Mouse (Mus musculus) natural killer cell, adult 2 months (primary cell): ENCODE data around the gene Kcnh7.
"Not testable (repeated sequence)": the region's sequence is repeated elsewhere in the genome, so short reads cannot be mapped to it uniquely, and the experiment has no call there.

Source experiments
- DNase-seq, 2 experiments: peaks; one replicate each; pipeline ENCODE4 v3.0.0; 2022; ENCODE audit warnings: low spot score in 2 of 2

Kcnh7 gene

DNA sequence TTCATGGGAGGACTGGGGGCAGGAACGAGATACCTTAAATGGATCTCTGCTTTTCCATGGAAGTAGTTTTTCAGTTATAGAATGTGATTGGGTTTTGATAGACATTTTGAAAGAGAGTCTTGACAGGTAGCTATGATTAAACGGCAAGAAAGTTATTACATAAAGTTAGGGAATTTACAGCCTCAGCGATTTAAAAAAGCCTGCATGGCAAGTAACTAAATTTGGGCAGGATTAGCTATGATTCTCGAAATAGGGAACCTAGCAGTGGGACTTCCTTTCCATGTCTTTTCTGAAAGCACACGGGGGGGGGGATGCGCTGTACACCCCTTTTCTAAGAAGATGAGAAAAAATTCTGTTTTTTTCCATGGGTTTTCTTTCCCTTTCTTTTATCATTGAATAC is 466.8 kb downstream of the Kcnh7 start:
- DNase-seq, result no peak

DNA sequence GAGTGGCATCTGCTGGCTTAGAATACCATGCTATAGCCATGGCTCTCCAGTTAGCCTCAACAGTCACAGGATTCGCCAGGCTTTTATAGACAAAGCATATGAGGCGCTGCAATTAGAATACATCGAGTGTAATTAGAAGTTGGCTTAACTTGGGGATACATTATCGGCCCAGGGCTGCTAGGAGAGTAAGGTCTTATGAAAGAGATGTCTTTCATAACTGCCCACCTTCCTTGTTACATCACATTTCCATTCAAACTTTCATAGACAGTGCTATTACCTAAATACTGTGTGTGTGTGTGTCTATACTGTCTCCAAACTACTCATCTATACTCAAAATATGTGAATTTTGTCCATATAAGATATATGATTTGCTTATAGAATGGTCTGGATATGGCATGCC is 468.8 kb downstream of the Kcnh7 start:
- DNase-seq, result no peak

DNA sequence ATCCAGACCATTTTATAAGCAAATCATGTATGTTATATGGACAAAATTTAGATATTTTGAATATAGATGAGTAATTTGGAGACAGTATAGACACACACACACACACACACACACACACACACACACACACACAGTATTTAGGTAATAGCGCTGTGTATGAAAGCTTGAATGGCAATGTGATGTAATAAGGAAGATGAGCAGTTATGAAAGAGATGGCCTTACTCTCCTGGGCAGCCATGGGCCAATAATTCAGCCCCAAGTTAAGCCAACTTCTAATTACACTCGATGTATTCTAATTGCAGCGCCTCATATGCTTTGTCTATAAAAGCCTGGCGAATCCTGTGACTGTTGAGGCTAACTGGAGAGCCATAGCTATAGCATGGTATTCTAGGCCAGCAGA is 469.7 kb downstream of the Kcnh7 start:
- DNase-seq, result not testable (repeated sequence)

DNA sequence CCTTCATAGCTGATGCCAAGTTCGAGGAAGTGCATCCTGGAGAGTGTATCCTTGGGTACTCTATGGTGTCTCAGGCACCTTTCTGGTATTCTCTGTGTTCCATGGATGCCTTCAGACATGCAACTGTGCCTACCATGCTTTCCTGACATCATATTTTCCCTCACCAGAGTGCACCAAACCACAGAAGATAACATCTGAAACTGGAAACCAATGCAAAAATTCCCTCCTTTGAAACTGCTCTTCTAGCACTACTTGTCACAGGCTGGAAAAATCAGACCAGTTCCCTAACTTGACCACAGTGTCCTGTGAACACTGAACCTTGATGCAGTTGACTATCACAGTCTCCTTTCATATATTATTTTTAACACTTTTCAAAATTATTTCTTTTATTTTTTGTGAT is 474.5 kb downstream of the Kcnh7 start:
- no peak for DNase-seq

DNA sequence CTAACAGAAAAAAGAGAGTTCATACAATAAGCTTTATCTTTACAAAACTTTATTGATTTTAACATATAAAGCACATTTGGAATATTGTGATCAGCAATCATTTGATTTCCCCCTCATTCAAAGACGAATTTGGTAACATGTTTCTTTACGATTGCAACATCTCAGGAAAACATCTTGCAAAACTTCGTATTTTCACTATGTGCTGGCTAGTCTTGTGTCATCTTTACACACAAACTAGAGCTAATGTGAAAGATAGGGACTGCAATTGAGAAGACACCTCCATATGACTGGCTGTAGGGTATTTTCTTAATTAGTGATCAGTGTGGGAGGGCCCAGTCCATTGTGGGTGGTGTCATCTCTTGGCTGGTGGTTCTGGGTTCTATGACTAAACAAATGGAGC is 477.8 kb downstream of the Kcnh7 start:
- no peak for DNase-seq

DNA sequence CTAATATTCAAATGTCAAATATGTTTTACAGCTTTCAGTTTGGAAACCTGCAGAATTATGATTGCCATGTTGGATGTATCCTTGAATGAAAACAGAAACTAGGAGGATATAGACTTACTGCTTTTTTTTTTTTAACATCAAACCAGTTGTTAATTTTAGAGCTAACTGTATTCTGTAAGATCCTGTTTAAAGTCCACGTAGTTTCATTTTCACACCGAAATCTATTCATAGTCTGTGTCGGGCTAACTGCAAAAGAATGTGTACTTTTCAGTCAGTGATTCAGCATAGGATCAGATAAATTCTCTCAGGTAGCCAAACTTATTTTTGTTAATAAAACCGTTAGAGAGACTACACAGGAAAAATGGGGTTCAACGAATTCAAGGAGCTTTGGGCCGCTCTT is 498.2 kb downstream of the Kcnh7 start:
- DNase-seq, result no peak

DNA sequence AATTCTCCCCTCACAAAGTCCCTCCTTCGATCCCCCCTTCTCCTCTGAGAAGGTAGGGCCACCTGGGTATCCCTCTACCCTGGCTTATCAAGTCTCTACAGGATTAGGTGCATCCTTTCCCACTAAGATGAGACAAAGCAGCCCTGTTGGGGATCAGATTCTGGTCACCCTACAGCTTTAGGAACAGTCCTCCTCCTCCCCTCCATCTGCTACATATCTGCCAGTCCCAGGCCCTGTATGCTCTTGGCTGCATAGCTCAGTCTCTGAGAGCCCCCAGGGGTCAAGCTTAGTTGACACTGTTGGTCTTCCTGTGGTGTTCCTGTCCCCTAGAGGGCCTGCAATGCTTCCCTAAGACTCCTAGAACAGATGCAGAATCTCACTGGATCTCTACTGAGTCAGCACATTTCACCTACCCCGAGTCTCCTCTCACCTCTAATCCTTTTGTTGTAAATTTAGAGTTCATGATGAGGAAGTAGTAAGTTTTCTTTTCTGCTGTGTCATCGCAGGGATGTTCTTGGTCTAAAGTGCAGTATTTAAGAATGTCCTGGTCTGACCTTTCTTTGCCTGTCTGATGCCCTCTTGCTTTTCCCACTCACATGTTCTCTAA is 499.0 kb downstream of the Kcnh7 start:
- DNase-seq, result no peak

DNA sequence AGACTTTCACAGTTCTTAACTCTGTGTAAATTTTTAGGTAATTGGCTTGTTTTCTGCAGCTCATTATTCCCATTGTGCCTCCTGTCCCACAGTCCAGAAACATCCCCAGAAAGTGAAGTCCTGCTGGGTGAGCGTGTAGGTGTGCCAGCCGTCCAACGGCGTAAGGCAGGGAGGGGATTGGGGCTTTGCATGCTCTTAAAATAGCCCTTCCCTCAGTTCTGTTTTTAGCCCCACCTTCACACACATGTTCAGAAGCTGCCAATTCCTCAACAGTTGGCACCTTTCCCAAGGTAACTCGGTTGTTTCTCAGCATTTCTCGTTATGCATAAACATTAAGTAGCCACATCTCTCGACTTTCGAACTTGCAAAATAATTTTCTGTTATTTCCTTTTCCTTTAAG is 502.4 kb downstream of the Kcnh7 start:
- no peak for DNase-seq

DNA sequence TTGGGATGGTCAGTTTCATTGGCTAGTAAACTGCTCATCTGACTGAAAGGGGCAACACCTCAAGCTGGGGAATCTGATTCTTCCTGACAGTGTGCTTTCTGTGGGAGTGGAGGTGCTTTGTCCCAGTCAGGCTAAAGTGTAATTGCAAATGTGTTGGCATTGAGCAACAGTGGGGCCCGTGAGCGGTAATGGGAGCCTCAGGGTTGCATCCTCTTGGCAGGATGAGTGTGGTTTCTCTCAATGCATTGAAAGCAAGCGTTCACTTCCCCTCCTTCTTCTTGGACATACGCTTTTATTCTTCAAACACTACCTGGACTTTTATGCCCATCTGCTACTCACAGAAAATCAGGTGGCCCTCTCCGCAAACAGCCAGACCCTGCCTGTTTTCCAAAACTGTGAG is 511.3 kb downstream of the Kcnh7 start:
- no peak for DNase-seq

DNA sequence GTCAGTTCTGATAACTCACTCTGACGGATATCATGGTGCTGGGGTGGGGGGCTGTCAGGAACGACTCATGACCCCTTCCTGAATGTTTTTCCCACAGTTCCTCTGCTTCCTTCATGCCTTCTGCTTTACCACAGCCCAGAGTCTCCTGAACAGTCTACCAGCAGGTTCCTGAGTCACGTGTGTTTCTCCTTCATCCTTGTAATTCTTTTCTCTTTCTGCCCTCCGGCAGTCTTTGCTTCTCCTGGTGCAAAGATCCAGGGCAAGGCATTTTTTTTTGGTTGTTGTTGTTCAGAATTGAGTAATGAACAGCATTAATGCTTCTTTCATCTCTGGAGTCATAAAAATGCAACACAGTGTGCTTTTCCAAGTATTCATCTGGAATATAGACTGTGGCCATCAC is 513.3 kb downstream of the Kcnh7 start:
- no peak for DNase-seq

DNA sequence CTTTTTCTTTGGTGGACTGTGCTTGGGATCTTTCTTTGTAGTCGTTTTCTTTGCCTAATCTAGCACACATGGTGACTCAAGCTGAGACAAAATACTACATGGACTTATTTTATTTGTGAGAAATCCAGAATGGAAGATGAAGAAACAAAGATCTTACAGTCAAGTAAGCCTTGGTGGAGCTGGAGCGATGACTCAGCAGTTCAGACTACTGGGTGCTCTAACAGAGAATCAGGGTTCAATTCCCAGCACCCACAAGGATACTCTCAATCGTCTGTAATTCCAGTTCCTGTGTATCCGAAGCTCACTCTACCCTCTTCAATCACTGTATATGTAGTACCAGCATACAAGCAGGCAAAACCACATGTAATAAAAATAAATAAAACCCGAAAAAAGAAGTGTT is 513.8 kb downstream of the Kcnh7 start:
- DNase-seq, result no peak

DNA sequence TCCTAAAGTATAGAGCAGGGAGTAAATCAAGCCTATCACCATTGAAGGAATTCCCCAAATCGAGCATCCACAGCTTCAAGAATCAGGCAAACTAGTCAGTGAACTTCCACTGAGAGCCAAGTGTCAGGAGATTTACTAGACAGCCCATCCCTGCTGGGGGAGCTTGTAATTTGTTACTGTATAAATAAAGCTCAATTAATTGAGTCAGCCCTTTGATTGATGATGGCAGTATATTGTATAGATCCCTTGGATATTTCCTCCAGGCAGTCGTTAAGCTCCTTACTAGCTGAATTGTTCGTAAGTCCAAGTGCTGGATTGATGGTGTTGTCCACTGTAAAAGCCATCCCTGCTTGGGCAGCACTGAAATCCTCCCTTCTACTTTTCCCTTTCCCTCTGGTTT is 514.2 kb downstream of the Kcnh7 start:
- DNase-seq, result no peak

DNA sequence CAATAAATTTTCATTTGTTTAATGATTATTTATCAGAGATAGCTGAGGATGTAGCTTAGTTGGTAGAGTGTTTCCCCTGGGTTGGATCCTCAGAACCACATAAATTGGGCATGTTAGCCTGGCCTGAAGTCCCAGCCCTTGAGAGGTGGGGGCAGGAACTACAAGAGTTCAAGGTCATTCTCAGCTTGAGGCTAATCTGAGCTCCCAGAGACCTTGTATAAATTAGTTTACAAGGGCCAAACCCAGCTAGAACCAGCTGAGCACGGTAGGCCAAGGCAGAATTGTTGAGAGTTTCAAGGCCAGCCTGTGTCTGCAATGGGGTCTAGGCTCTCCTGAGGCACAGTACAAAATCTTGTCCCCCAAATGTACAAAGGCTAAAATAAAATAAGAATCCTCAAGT is 518.6 kb downstream of the Kcnh7 start:
- no peak for DNase-seq

DNA sequence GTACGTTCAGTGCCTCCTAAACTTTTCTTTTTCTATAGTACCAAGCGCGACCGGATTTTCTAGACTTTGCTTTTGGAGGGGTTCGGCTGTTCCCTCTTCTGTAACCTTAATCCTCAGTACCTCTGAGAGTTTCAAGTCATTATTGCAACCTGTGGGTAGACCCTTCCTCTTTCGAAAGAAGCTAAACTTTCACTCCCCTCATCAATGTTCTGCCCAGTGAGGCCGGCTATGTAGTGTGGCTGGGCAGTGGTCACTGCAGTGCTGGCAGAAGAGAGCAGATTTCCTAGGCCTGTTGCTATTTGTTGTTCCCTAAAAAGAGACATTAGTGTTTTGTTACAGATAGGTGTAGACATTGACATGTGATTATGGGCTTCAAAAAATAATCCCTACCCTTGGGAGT is 519.2 kb downstream of the Kcnh7 start:
- DNase-seq, result no peak

DNA sequence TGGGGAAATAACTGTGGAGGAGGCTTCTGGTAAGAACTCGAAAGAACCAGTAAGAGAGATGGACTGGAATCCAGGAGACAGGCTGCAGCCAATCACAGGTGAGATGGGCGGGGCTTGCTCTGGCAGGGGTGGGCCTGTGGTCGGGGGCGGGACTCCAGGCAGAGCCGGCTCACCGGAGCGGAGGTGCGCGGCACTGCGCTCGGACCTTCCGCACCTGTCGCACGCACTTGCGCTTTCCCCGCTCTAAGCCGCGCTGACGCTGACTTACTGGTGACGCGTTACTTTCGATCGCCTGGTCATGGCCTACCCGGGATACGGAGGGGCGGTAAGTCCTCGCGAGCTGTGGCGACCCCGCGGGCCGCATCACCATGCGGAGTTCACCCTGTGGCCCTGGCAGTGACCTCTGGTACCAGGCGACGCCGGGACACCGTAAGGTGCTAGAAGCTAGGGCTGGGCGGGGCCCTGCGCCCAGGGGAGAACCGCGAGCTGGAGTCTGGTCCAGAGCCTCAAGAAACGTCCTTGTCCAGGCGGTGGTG is 519.9 kb downstream of the Kcnh7 start, which contains the start of gene Gca:
Gene Gca, plus strand, starts transcription at position 151 of the 536 bp plus-strand sequence.
- DNase-seq, result peak; percentile 67 to 73

DNA sequence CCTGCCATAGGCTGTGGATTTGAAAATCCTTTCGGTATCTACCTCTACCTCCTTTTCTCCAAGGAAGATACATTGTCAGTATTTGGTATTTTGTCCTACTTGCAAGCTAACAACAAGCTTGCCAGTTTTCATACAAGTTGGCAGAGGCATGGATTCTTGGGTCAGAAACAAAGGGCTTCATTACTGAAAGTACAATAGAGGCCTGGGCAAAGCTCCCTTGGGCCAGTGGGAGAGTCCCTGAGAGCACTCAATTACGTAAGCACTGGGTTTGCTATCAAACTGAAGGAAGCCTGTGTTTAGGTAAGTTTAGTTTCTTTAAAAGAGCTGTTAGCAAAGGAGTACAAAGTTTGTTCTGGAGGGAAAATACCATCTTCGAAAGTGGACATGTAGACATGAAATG is 521.5 kb downstream of the Kcnh7 start:
- DNase-seq, result no peak

DNA sequence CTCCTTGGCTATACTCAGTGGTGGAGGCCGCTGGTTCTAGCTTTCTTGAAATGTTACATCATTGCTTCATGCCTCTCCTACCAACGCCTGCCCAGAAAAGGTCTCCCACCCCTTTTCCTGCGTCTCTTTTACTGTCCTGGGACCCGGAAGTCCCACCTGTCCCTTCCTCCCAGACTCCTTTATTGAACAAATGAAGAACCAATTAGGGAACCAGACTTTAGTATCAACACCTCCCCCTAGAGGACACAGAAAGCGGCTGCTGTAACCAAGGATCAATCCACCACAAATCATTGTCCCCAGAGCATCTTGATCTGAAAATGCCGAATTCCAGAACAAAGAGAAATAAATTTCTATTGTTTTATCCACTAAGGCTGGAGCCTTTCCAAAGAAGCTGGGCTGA is 523.5 kb downstream of the Kcnh7 start:
- no peak for DNase-seq

DNA sequence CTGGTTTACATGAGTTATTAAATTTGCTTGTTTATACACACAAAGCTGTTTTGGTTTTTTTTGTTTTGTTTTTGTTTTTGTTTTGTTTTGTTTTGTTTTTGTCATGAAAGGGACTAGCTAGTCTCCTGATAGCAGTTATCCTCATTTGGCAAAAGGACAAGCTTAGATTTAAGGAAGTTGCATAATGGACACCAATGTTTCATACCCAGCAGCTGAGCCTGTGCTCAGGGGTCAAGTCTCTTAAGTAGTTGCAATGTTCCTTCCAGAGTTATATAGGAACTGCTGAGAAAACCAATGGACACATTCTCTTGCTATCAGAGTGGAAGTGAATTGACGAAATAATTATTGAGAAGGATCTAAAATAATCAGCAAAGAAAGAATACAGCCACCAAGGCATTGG is 528.0 kb downstream of the Kcnh7 start:
- no peak for DNase-seq

DNA sequence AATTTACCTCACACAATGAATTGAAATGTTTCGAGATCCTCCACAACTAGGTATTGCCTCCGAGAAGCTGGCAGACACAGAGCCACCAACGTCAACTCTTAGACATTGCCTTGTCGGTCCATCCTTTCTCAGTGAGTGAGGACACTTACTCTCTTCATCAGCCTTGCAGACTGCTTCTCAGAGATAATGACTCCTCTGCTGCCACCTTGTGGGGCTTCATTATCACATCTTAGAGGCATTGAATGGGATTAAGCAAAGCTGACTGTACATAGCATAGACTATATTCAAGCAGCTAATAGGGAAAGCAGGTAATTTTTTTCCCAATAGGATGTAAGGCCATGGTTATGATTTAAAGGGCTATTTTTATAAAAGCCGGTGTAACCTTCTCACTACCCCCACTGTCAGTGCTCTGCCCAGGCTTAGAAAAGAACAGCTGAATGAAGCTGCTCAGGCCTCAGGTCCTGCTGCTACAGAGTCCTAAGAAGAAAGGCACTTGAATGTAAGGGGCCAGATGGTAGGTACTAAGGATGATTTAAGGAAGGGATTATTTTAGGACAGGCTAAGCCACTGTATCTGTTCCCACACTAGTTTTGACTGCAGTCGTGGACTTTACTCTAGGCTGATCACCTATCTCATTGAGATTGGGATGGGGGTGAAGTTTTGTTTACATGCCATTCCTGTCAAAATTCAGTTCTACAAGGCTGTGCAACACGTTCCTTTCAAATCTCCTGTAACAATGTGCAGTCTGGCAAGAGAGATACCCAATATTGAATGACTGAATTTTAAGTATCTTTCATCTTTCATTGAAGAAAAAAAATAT is 529.4 kb downstream of the Kcnh7 start:
- peak; percentile 38 to 48 for DNase-seq

DNA sequence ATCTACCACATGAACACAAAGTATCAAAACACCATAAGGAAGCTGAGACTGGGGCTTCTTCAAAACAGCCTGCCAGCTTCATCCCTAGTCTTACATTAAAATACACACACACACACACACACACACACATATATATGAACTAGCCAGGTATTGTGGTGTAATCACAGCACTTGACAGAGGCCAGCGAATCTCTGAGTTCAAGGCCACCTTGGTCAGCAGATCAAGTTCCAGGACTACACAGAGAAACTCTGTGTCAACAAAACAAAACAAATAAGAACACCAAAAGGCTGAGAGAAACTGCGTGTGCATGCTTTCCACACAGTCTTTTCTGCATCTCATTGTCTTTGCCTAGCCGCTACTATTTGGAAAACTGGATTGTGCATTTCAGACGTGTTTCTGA is 531.6 kb downstream of the Kcnh7 start:
- DNase-seq, result no peak

DNA sequence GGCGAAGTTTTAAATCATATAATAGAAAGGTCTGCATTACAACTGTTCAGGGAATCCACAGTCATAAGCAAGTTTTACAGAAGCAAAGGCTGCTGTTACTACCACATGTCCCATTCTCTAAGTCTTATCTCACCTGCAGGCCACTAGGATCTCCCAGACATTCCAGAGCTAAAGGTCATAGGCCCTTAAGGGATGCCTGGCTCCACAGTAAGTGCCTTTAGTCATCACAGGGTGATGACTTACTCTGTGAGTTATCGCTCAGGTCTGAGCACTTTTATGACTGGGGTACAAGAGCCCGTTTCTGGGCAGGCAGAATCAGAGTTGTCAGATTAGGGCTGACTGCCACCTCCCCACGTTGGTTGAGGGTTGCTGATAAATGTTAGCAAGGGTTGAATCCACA is 532.2 kb downstream of the Kcnh7 start:
- no peak for DNase-seq

DNA sequence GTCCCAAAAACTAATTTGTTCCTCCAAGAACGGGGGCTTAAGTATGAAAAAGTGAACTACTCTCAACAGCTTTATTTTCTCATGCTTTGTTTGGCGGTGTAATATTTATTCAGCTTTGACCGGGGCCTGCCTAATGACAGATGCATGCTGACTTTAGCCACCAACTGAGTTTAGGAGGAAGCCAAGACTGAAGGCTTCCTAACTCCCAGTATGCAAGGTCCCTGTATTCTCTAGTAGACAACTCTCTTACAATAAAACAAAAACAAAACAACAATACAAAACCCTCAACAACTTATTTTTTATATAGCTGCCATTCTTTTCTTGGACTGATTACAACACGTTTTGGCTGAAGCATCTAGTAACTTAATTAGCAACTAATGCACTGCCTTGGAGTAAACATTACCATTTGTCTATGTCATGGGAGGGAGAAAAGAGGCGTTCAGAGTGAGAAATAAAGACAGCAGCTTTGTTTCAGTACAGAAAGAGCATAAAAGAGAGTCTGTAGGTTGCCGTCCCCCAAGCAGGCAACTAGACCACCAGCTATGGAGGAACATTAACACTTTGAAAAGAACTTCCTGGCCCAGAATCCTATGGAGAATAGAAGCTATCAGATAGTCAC is 537.3 kb downstream of the Kcnh7 start:
- no peak for DNase-seq
